Mouse (Mus musculus) duodenum, adult 2 months (tissue): ENCODE data around the gene Parvb. TPM values are rescaled to one million over a fixed set of nuclear protein-coding genes. Genes with fewer than 3 reads are reported as not detected.

Source experiments
- polyA plus RNA-seq: library from polyadenylated mRNA; depleted of rRNA; stranded (reverse); fragments of >200 nt; gene quantifications from 2 replicates; pipeline ENCODE4 v1.2.3, GENCODE M21; 2012; ENCODE audit warnings: low replicate concordance; rRNA removed

Parvb gene
- 1.8 and 2.1 TPM in 2 replicates for polyA plus RNA-seq

GRCm38 (mm10) chr15:84231721-84232561, at the start of gene Parvb:
Gene Parvb (plus strand): TSS chr15:84232043.

GRCm38 (mm10) chr15:84192058-84192791, 39.6 kb upstream of the Parvb start, which contains the start of gene Samm50:
Gene Samm50 (plus strand): TSS chr15:84192241.

GRCm38 (mm10) chr15:84323966-84324869, 92.4 kb downstream of the Parvb start, which contains the start of gene Parvg:
Gene Parvg (plus strand): TSS chr15:84324026.

Other genes starting within 250 kb of the Parvb start
- not detected in 2 replicates for gene Efcab6, start 166.7 kb upstream of the Parvb start, polyA plus RNA-seq
- 1.5 and 2.0 TPM in 2 replicates for gene Sult4a1, start 126.3 kb upstream of the Parvb start, polyA plus RNA-seq
- gene Pnpla5, start 108.9 kb upstream of the Parvb start, polyA plus RNA-seq = not detected in 2 replicates
- gene Pnpla3, start 64.2 kb upstream of the Parvb start, polyA plus RNA-seq = 1.9 and 8.7 TPM in 2 replicates
- gene Samm50, start 39.8 kb upstream of the Parvb start, polyA plus RNA-seq = 12.4 and 16.6 TPM in 2 replicates
- 1.3 and 3.2 TPM in 2 replicates for gene Parvg, start 92.0 kb downstream of the Parvb start, polyA plus RNA-seq
- 3.6 and 10.1 TPM in 2 replicates for gene Shisal1, start 215.1 kb downstream of the Parvb start, polyA plus RNA-seq